Mouse (Mus musculus) forebrain, embryonic 14.5 days (tissue): ENCODE measurements around the gene Hoxd10. TPM values are rescaled to one million over a fixed set of nuclear protein-coding genes. Genes with fewer than 3 reads are reported as not detected.

Experiments
- ATAC-seq: fragments of 200-750 bp; cut with Nextera tagmentation; 2 replicates; pipeline ENCODE4 v1.8.0; 2017; ENCODE audit warnings: mild to moderate bottlenecking, moderate library complexity
- DNase-seq: peaks from one replicate; pipeline ENCODE4 v3.0.0-alpha.2; 2015; ENCODE audit warnings: low spot score
- H3K27ac ChIP-seq: fragments of 300-500 bp; sonication (generic); 2 replicates; pipeline ENCODE4 v1.5.1; 2014; ENCODE audit warnings: low read depth, mild to moderate bottlenecking, control low read depth, low read length, moderate library complexity
- H3K27me3 ChIP-seq: fragments of 300-500 bp; sonication (generic); replicated peaks from 2 replicates; pipeline ENCODE4 v1.6.1; 2014; ENCODE audit warnings: low read length, control low read depth, mixed read lengths; ENCODE audit not compliant: control insufficient read depth, insufficient read depth
- H3K36me3 ChIP-seq: fragments of 300-500 bp; sonication (generic); 2 replicates; pipeline ENCODE4 v1.6.1; 2014; ENCODE audit warnings: low read length, control low read depth; ENCODE audit not compliant: control insufficient read depth, insufficient read depth
- H3K4me1 ChIP-seq: fragments of 300-500 bp; sonication (generic); 2 replicates; pipeline ENCODE4 v1.6.1; 2014; ENCODE audit warnings: antibody characterized with exemption, low read length, control low read depth; ENCODE audit not compliant: control insufficient read depth, insufficient read depth
- H3K4me2 ChIP-seq: fragments of 300-500 bp; sonication (generic); 2 replicates; pipeline ENCODE4 v1.6.1; 2014; ENCODE audit warnings: mild to moderate bottlenecking, control low read depth, low read length
- H3K4me3 ChIP-seq: fragments of 300-500 bp; sonication (generic); 2 replicates; pipeline ENCODE4 v1.5.1; 2014; ENCODE audit warnings: low read depth, low read length, control low read depth
- H3K9ac ChIP-seq: fragments of 300-500 bp; sonication (generic); 2 replicates; pipeline ENCODE4 v1.6.1; 2014; ENCODE audit warnings: mild to moderate bottlenecking, low read length, control low read depth, moderate library complexity
- H3K9me3 ChIP-seq: fragments of 300-500 bp; sonication (generic); replicated peaks from 2 replicates; pipeline ENCODE4 v1.6.1; 2016; ENCODE audit warnings: low read length, control low read depth, mixed read lengths; ENCODE audit not compliant: control insufficient read depth
- WGBS: fragments of 180-500 bp; shearing (Covaris S2); extraction: QIAGEN DNeasy Blood & Tissue Kit; methylation state at CpG from one replicate; pipeline ENCODE4 v1.1.7; 2014; 5-methylcytosine and 5-hydroxymethylcytosine counted together
- polyA plus RNA-seq: library from polyadenylated mRNA; unstranded; fragments of >200 nt; fragmentation: Nextera tagmentation; extraction: Ambion mirVana; gene quantifications from 2 replicates; pipeline ENCODE4 v1.2.1, GENCODE M21; 2014

The Hoxd10 gene
- polyA plus RNA-seq, 1 experiment from 2014 or later = not detected

DNA sequence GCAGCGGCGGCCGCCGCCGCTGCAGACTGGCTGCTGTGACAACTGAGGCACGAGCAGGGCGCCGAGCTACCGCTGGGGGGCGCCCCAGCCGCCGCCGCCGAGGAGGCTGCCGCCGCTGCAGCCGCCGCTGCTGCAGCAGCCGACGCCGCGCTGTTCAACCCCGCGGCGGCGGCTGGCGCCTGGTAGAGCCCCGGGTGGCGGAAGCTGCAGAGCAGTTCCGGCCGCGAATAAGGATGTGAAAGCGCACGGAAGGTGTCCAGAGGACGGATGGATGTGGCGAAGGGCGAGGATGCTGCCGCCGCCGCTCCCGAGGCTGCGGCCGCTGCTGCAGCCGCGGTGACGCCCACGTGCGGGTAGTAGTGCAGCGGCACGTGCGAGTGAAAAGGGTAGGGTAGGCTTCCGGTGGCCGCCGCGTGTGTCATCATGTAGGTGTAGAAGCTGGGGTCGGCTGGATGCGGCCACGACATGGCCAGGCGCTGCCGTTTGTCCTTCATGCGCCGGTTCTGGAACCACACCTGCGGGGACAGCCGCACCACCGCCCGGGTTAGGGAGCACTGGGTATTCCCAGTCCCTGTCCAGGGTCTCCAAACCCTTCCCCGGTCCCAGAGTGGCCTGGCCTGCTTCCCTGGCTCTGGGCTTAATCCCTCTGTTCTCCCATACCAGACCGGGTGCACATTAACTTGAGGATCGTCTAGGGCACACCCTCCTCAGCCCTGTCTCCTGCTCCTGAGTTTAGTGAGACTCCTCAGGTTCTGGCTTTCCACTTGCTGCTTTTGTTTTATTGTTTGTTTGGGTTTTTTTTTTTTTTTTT is 35.7 kb upstream of the Hoxd10 start:
- peak; percentile 35; the same call in 1 of the 2 replicates for ATAC-seq
- no peaks in the 10 kb centered on the region for H3K36me3 ChIP-seq

DNA sequence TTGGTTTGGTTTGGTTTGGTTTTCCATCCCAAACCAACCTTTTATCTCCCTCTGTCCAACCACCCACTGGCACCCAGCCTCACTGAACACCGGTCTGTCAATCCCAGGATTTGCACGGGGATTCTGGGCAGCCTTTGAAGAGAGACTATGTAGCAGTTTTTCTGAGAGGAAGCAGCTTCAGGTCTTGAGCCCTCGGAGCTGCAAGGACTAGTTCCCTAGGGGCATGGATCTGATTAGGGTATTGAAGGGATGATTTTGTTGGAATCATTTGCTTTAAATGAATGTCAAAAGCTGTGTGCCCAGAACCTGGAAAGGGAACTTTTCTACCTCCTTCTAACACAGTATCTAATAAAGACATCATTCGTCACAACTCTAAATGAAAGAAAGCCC is 35.1 kb upstream of the Hoxd10 start:
- H3K9me3 ChIP-seq = no peaks in the 10 kb centered on the region
- WGBS = 2% methylated on average over 4 of the region's 4 CpGs
- H3K27me3 ChIP-seq = peaks cover 64% of the 10 kb centered on the region
- H3K36me3 ChIP-seq = no peaks in the 10 kb centered on the region
- H3K9ac ChIP-seq = no peak overlapping the region
- no peaks in the 10 kb centered on the region; the same call in 1 of the 2 replicates for H3K4me1 ChIP-seq
- no peak overlapping the region for H3K27ac ChIP-seq
- no peak overlapping the region for H3K4me2 ChIP-seq
- ATAC-seq (no peak), DNase-seq (no peak)
- no peak overlapping the region for H3K4me3 ChIP-seq

More for the DNA sequence above, 35.7 kb upstream of the Hoxd10 start:
- peak overlapping the region; percentile 13; the same call in 1 of the 2 replicates for H3K9ac ChIP-seq
- no peaks in the 10 kb centered on the region; the same call in 1 of the 2 replicates for H3K4me1 ChIP-seq
- H3K27ac ChIP-seq = no peak overlapping the region
- no peak for DNase-seq
- 1% methylated on average over 60 of the region's 69 CpGs for WGBS
- H3K4me3 ChIP-seq = peak overlapping the region; percentile 21
- H3K27me3 ChIP-seq = peaks cover 62% of the 10 kb centered on the region
- peak overlapping the region; percentile 46 for H3K4me2 ChIP-seq
- H3K9me3 ChIP-seq = no peaks in the 10 kb centered on the region

DNA sequence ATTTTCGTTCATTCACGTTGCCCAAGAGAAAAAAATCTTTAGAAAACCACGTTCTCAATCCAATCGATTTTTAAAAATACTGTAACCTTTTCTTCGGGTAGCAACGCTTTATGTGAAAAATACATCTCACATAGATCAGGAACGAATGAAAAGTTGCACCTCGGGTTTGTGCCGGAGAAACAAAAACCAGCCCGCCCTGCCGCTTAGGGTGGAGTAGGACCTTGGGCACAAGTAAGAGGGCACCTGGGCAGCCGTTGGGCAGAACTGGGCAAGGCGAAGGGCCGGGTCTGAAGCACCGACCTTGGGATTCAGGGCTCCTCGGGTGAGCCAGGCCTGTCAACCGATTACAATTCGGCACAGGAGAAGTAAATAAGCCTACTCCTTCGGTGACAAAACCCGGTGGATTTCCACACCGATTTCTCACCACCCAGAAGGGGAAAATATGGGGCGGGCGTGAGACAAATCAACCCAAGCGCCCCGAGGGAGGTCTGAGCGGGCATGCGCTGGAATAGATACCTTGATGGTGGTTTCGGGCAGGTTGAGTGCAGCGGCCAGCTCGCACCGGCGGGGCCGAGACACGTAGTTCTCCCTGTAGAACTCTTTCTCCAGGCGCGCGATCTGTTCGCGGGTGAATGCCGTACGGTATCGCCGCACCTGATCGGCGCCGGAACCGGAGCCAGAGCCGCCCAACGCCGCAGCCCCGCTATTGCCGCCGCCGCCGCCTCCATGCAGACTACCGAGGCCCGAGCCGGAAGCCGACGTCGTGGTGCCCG is 34.3 kb upstream of the Hoxd10 start:
- Histone ChIP-seq H3K9me3 (no peaks in the 10 kb centered on the region), H3K36me3 (no peaks in the 10 kb centered on the region), H3K4me2 (no peak overlapping the region), H3K27me3 (peaks cover 64% of the 10 kb centered on the region), H3K4me3 (no peak overlapping the region), H3K27ac (no peak overlapping the region), H3K4me1 (no peaks in the 10 kb centered on the region; the same call in 1 of the 2 replicates), H3K9ac (no peak overlapping the region)
- no peak for ATAC-seq
- peak; percentile 31 for DNase-seq
- 2% methylated on average over 62 of the region's 62 CpGs for WGBS

DNA sequence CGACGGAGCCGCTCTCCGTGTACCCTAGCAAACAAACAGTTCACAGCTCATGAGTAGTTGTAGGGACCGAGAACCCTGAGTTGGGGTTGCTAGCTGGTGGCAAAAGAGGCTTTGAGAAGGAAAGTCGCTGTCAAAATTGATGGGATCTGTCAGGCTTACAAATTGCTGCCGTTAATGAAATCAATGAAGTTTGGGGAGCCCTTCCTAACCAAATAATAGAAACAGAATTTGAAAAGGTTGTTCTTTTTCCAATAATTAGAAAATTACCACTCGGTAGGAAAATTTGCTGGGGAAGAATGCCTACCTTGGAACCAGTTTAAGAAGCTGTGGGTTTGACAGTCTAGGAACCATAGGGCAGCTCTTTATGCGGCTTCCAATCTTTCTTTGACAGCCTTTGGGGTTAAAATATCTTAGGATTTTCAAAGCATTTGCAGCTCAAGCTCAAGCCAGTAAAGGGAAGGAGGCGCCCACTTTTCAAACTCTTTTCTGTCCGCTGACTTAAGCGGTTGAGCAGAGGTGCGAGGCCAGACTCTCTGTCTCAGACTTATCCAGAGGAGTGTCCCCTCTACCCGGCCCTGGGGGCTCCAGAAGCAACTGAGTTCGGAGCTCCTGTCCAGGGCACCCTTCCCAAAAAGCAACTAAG is 33.6 kb upstream of the Hoxd10 start:
- H3K36me3 ChIP-seq = no peaks in the 10 kb centered on the region
- peaks cover 69% of the 10 kb centered on the region for H3K27me3 ChIP-seq
- no peak overlapping the region for H3K4me2 ChIP-seq
- H3K4me1 ChIP-seq = no peaks in the 10 kb centered on the region; the same call in 1 of the 2 replicates
- WGBS = under 1% methylated on average over 15 of the region's 15 CpGs
- H3K4me3 ChIP-seq = no peak overlapping the region
- H3K9ac ChIP-seq = no peak overlapping the region
- H3K9me3 ChIP-seq = no peaks in the 10 kb centered on the region
- DNase-seq (peak; percentile 30), ATAC-seq (no peak)
- H3K27ac ChIP-seq = no peak overlapping the region

DNA sequence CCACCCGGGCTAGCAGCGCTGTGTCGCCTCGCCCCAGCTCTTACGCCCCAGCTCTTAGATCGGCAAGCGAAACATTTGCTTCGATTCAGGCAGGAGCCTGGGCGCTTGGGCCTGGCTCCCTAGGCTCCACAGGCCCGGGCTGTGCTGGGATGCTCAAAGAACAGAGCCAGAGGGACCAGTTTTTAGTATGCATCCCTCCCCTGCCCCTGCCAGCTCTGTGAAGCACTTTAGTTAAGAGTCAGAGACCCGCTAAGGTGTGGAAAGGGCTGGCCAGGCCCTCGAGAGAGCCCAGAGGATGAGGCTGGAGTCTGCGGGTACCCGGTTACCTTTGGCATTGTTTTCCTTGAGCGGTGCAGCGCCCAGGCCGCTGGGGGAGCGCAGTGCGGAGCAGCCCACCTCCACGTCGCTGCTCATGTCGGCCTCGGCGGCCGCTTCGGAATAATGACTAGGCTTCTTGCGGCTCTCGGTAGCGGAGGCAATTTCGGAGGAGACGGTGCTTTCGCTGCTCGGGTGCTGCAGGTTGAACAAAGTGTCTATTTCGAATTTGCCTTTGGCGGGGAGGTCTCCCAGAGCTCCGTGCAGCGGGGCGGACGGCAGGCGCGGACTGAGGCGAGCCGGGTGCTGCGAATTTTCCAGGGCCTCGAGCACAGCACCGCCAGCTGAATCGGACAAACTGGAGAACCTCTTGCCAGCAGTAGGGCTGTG is 32.9 kb upstream of the Hoxd10 start:
- H3K4me3 ChIP-seq = no peak overlapping the region
- no peaks in the 10 kb centered on the region for H3K36me3 ChIP-seq
- H3K9me3 ChIP-seq = no peaks in the 10 kb centered on the region
- H3K4me1 ChIP-seq = no peaks in the 10 kb centered on the region; the same call in 1 of the 2 replicates
- under 1% methylated on average over 47 of the region's 47 CpGs for WGBS
- DNase-seq = no peak
- peaks cover 71% of the 10 kb centered on the region for H3K27me3 ChIP-seq
- no peak overlapping the region for H3K9ac ChIP-seq
- no peak for ATAC-seq
- no peak overlapping the region for H3K27ac ChIP-seq
- no peak overlapping the region for H3K4me2 ChIP-seq

DNA sequence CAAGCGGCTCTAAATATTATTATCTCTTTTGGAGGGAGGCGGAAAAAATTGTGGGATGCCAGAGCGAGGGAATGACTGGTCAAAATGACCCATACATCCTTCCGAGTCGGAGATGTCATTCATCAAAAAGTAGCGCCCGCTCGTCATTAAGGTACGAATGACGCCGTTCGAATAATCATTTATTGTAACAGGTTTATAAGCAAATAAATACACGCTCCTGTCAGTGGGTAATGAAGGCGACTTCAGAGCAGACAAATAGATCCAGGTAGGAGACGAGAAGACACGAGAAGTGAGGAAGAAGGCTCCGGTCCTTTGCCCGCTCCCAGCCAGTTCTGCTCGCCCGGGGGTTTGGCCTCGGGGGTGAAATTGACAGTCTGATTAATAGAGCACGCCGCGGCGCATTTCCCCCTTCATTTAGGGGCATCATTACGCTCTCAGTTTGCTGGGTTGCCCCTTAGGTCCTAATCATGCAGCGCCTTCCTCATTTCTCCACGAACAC is 32.2 kb upstream of the Hoxd10 start, which contains the start of gene Evx2:
Gene Evx2 (minus strand): TSS at position 51 of the 499 bp plus-strand sequence.
- Histone ChIP-seq H3K4me1 (no peaks in the 10 kb centered on the region; the same call in 1 of the 2 replicates), H3K9ac (no peak within 1 kb of the TSS), H3K36me3 (no peaks in the 10 kb centered on the region), H3K27me3 (peaks cover 71% of the 10 kb centered on the region), H3K4me2 (no peak within 1 kb of the TSS), H3K27ac (no peak within 1 kb of the TSS), H3K4me3 (no peak within 1 kb of the TSS), H3K9me3 (no peaks in the 10 kb centered on the region)
- WGBS = 1% methylated on average over 28 of the region's 28 CpGs
- ATAC-seq (no peak), DNase-seq (no peak)

DNA sequence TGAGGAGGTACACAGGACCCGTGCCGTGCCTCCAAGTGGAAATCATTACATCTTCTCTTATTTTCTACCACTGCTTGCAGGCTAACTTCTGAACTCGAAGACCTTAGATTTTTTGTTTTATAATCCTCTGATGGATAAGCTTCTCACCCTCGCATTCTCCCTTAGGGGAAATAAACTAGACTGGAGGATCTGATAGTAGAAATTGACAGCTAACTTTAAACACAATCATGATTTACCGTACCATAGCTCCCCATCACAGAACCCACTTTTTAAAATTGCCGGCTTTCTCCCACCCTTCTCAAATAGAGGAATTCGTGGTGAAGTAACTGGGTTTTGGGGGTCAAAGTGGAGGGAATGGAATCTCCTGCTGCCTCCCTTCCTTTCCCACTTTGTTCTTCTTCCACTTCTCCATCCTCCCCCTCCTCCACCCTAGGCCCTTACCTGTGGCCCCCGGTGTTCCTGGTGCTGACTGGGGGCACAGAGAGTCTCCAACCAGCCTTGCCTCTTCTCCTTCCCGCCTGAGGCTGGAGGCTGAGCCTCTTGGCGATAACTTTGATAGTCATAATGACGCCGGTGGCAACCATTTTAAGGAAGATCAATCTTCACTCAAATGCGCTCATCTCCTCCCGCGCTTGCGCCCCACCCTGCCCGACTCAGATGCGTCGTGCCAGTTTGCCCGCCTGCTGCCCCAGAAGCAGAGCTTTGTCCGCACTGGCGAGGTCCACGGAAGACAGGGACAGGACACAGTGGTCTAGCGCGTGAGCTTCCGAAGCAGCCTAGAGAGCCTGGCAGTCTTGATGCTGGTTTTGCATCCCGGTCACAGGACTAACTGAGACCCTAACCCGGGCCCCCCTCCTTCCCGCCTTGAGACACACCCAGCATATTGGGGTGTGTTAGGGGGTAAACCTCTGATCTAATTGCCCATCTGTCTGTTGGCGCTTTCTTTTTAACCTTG is 31.0 kb upstream of the Hoxd10 start:
- Histone ChIP-seq H3K4me2 (no peak overlapping the region), H3K9me3 (no peaks in the 10 kb centered on the region), H3K27ac (no peak overlapping the region), H3K4me1 (no peaks in the 10 kb centered on the region; the same call in 1 of the 2 replicates), H3K4me3 (no peak overlapping the region), H3K36me3 (no peaks in the 10 kb centered on the region), H3K27me3 (peaks cover 70% of the 10 kb centered on the region), H3K9ac (no peak overlapping the region)
- WGBS = 2% methylated on average over 30 of the region's 30 CpGs
- ATAC-seq (no peak), DNase-seq (no peak)
